Mouse (Mus musculus) midbrain, embryonic 11.5 days (tissue): Measurements from ENCODE around the gene Bri3bp. TPM values are rescaled to one million over a fixed set of nuclear protein-coding genes. Genes with fewer than 3 reads are reported as not detected.

Experiments used
- ATAC-seq: fragments of 200-750 bp; cut with Nextera tagmentation; 2 replicates; pipeline ENCODE4 v1.8.0; 2017; ENCODE audit warnings: moderate TSS enrichment, moderate library complexity; ENCODE audit not compliant: low FRiP score
- DNase-seq: peaks from one replicate; pipeline ENCODE4 v3.0.0; 2015; ENCODE audit warnings: low spot score; ENCODE audit errors: missing footprints
- H3K27ac ChIP-seq: fragments of 300-500 bp; sonication (generic); 2 replicates; pipeline ENCODE4 v1.5.1; 2014; ENCODE audit warnings: low read depth, low read length
- H3K27me3 ChIP-seq: fragments of 300-500 bp; sonication (generic); 2 replicates; pipeline ENCODE4 v1.6.1; 2014; ENCODE audit warnings: mild to moderate bottlenecking, low read length, moderate library complexity, mixed read lengths; ENCODE audit not compliant: control insufficient read depth, insufficient read depth
- H3K36me3 ChIP-seq: fragments of 300-500 bp; sonication (generic); 2 replicates; pipeline ENCODE4 v1.6.1; 2014; ENCODE audit warnings: mild to moderate bottlenecking, low read length, moderate library complexity, mixed read lengths; ENCODE audit not compliant: control insufficient read depth, insufficient read depth
- H3K4me1 ChIP-seq: fragments of 300-500 bp; sonication (generic); 2 replicates; pipeline ENCODE4 v1.6.1; 2014; ENCODE audit warnings: low read length; ENCODE audit not compliant: control insufficient read depth, insufficient read depth
- H3K4me2 ChIP-seq: fragments of 300-500 bp; sonication (generic); 2 replicates; pipeline ENCODE4 v1.6.1; 2014; ENCODE audit warnings: mild to moderate bottlenecking, moderate library complexity
- H3K4me3 ChIP-seq: fragments of 300-500 bp; sonication (generic); 2 replicates; pipeline ENCODE4 v1.5.1; 2014; ENCODE audit warnings: low read depth, low read length
- H3K9ac ChIP-seq: fragments of 300-500 bp; sonication (generic); 2 replicates; pipeline ENCODE4 v1.6.1; 2014; ENCODE audit warnings: low read length
- H3K9me3 ChIP-seq: fragments of 300-500 bp; sonication (generic); 2 replicates; pipeline ENCODE4 v1.6.1; 2016; ENCODE audit warnings: low read length; ENCODE audit not compliant: control insufficient read depth
- WGBS: fragments of 180-500 bp; shearing (Covaris S2); extraction: QIAGEN DNeasy Blood & Tissue Kit; methylation state at CpG from one replicate; pipeline ENCODE4 v1.1.7; 2014; 5-methylcytosine and 5-hydroxymethylcytosine counted together
- polyA plus RNA-seq: library from polyadenylated mRNA; unstranded; fragments of >200 nt; fragmentation: Nextera tagmentation; extraction: Ambion mirVana; gene quantifications from 2 replicates; pipeline ENCODE4 v1.2.1, GENCODE M21; 2014

The Bri3bp gene
- polyA plus RNA-seq, 1 experiment from 2014 or later: 28.4 TPM

DNA sequence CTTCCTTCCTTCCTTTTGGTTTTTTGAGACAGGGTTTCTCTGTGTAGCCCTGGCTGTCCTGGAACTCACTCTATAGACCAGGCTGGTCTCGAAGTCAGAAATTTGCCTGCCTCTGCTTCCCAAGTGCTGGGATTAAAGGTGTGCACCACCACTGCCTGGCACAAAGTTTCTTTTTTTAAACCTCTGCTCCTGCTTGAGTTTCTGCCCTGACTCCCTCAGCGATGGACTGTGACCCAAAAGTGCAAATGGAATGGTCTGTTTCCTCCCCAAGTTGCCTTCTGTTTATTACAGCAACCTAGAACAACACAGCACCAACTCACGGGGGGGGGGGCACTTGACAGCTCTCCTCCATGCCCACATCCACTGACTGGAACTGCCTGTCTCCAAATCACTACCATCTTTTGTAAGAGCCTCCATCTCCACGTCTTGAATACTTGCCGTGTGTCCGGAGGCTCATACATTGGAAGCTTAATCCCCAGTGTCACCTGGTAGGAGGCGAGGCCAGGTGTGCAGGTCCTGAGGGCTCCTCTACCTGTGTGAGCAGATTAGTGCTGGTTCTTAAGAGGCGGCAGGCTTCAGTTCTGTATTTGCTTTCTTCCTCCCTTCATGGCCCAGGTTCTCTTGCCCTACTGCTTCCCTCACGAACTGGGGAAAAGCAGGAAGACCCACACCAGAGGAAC, 31.6 kb downstream of the Bri3bp start:
- H3K4me3 ChIP-seq: no peak overlapping the region
- H3K4me2 ChIP-seq: no peak overlapping the region
- no peaks in the 10 kb centered on the region for H3K27me3 ChIP-seq
- no peaks in the 10 kb centered on the region for H3K36me3 ChIP-seq
- H3K9me3 ChIP-seq: no peaks in the 10 kb centered on the region
- DNase-seq (no peak), ATAC-seq (no peak)
- WGBS: 78% methylated on average over 9 of the region's 9 CpGs
- H3K27ac ChIP-seq: no peak overlapping the region
- no peak overlapping the region for H3K9ac ChIP-seq
- peaks cover 21% of the 10 kb centered on the region for H3K4me1 ChIP-seq

DNA sequence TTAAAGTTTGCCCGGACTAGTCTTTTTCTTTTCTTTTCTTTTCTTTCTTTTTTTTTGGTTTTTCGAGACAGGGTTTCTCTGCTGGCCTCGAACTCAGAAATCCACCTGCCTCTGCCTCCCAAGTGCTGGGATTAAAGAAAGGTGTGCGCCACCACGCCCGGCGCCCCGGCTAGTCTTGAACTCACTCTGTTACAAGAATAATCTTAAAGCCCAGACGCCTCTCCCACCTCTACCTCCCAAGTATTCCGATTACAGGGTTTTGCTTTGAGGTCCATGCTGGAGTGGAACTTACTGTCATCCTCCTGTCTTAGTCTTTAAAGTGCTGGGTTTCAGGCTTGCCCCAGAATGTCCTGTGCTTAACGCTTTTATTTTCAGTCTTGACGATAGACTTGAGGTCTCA, 33.7 kb downstream of the Bri3bp start:
- WGBS: 55% methylated on average over 12 of the region's 12 CpGs
- ATAC-seq (no peak), DNase-seq (no peak)
- H3K9me3 ChIP-seq: no peaks in the 10 kb centered on the region
- peak overlapping the region; percentile 61 for H3K9ac ChIP-seq
- H3K4me2 ChIP-seq: peak overlapping the region; percentile 58
- H3K27ac ChIP-seq: no peak overlapping the region
- no peaks in the 10 kb centered on the region for H3K36me3 ChIP-seq
- H3K27me3 ChIP-seq: no peaks in the 10 kb centered on the region
- H3K4me3 ChIP-seq: peak overlapping the region; percentile 83
- H3K4me1 ChIP-seq: peaks cover 22% of the 10 kb centered on the region

DNA sequence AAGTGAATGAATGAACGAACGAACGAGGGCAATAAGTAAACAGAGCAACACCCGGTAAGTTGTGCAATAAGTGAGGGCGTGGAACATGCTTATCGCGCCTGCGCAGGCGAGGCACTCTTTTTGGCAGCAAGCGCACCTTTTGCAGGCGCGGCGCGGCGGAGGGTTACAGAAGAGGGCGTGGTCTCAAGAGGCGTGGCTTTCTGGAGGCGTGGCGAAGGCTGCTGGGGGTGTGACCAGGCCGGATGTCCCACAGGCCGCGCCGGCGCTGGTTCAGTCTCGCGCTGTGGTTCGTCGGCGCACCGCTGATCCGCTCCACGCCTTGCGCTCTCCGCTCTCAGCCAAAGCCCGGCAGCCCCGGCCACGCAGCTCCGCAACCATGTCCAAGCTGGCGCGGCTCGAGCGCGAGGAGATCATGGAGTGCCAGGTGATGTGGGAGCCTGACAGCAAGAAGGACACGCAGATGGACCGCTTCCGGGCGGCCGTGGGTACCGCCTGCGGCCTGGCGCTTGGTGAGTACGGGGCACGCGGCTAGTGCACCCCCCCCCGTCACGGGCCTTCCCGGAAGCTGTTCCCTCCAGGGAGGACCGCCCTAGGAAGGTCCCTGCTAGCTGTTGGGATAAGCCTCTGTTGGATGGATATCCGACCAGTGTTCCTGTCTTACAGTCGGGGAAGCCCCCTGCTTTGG, 34.4 kb downstream of the Bri3bp start, which contains the start of gene Aacs:
Aacs (plus strand) TSS at position 214 of the 685 bp plus-strand sequence.
- no peaks in the 10 kb centered on the region for H3K27me3 ChIP-seq
- ATAC-seq: peak; percentile 92
- under 1% methylated on average over 60 of the region's 60 CpGs for WGBS
- H3K27ac ChIP-seq: no peak within 1 kb of the TSS; the same call in 1 of the 2 replicates
- H3K9ac ChIP-seq: peak within 1 kb of the TSS; percentile 61
- DNase-seq: peak; percentile 100
- peak within 1 kb of the TSS; percentile 58 for H3K4me2 ChIP-seq
- H3K36me3 ChIP-seq: no peaks in the 10 kb centered on the region
- no peaks in the 10 kb centered on the region for H3K9me3 ChIP-seq
- H3K4me3 ChIP-seq: peak within 1 kb of the TSS; percentile 83
- peaks cover 22% of the 10 kb centered on the region for H3K4me1 ChIP-seq

DNA sequence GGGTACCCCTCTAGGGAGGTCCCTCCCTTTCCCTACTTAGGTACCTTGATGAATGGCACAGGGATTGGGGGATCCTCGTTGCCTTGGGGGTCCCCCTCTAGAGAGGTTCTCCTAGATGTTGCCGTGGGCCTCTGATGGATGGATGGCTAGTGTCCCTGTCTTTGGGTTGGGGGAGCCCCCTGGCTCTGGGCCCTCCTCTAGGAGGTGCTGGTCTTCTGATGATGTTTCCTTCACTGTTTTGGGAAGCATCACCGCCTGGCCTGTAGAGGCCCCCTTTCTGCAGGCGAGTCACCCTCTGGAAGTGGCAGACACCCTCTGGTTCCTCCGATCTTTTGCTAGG, 34.9 kb downstream of the Bri3bp start:
- H3K27me3 ChIP-seq: no peaks in the 10 kb centered on the region
- H3K4me1 ChIP-seq: peaks cover 22% of the 10 kb centered on the region
- no peak overlapping the region for H3K27ac ChIP-seq
- H3K4me3 ChIP-seq: peak overlapping the region; percentile 83
- no peak for ATAC-seq
- H3K9ac ChIP-seq: peak overlapping the region; percentile 59
- 21% methylated on average over 5 of the region's 5 CpGs for WGBS
- H3K36me3 ChIP-seq: no peaks in the 10 kb centered on the region
- H3K9me3 ChIP-seq: no peaks in the 10 kb centered on the region
- H3K4me2 ChIP-seq: peak overlapping the region; percentile 58
- no peak for DNase-seq

DNA sequence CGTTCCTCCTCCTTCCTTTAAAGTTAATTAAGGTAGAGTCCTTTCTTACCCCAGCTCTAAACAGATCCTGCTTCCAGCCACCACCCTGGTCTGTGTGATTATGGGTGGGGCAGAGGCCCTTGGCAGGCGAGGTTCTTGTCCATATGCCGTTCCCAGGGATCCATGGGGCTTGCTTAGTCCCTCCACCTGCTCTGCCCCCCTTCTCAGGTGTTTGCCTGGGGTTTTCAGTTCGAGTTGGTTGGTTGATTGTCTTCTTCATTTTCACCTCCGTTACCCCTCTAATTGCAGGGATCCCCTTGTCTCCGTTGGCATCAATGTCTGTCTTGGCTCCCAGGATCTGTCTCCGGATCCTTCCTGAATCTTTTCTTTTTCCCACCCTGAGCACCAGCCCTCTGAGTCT, 35.4 kb downstream of the Bri3bp start:
- Histone ChIP-seq H3K9ac (peak overlapping the region; percentile 59; the same call in 1 of the 2 replicates), H3K4me2 (peak overlapping the region; percentile 58), H3K4me1 (peaks cover 22% of the 10 kb centered on the region), H3K27me3 (no peaks in the 10 kb centered on the region), H3K27ac (no peak overlapping the region), H3K4me3 (peak overlapping the region; percentile 83), H3K9me3 (no peaks in the 10 kb centered on the region), H3K36me3 (no peaks in the 10 kb centered on the region)
- WGBS: 74% methylated on average over 7 of the region's 7 CpGs
- DNase-seq (no peak), ATAC-seq (no peak)

DNA sequence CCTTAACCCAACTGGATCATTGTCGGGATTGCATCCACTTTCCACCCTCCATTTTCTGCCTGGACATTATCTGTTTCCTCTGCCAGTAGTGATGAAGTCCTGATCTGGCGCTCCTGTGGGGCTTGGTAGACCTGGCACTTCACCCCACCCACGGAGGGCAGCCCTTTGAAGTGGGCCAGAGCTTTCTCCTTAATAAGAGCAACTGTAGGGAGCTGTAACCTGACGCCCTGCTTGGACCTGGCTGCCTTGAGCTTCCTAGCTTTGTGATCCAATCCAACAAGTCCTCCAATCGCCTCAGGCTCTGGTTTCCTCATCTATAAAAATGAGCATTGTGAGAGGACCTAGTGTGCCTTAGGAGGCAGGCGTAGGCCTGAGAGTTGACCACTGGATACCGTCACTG, 36.2 kb downstream of the Bri3bp start:
- H3K9ac ChIP-seq: no peak overlapping the region; the same call in 1 of the 2 replicates
- no peaks in the 10 kb centered on the region for H3K9me3 ChIP-seq
- no peaks in the 10 kb centered on the region for H3K36me3 ChIP-seq
- H3K27ac ChIP-seq: no peak overlapping the region
- H3K4me1 ChIP-seq: peaks cover 22% of the 10 kb centered on the region
- WGBS: 71% methylated on average over 7 of the region's 7 CpGs
- H3K4me3 ChIP-seq: peak overlapping the region; percentile 83
- no peaks in the 10 kb centered on the region for H3K27me3 ChIP-seq
- no peak for DNase-seq
- peak overlapping the region; percentile 58 for H3K4me2 ChIP-seq
- no peak for ATAC-seq

DNA sequence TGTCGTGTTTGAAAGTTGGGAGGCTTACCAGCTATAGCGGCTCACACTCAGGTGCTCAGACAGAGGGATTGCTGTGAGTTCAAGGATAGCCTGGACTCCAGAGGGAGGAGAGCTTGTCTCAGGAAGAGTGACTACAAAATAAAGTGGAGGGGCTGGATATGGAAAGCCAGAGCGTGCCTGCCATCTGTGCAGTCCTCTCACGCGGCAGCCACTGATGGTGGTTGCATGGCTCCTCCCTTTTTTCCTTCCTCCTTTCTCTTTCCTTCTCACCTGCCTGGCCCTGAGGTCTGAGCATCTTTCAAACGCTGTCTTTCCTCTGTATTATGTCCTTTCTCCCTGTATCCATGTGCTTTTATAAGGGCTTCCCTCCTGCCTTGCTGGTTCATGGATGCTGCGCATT, 36.7 kb downstream of the Bri3bp start:
- H3K36me3 ChIP-seq: peaks cover 3% of the 10 kb centered on the region
- peaks cover 22% of the 10 kb centered on the region for H3K4me1 ChIP-seq
- 80% methylated on average over 7 of the region's 7 CpGs for WGBS
- H3K9me3 ChIP-seq: no peaks in the 10 kb centered on the region
- ATAC-seq: no peak
- no peak overlapping the region for H3K4me3 ChIP-seq
- H3K27ac ChIP-seq: no peak overlapping the region
- H3K9ac ChIP-seq: no peak overlapping the region
- H3K27me3 ChIP-seq: no peaks in the 10 kb centered on the region
- no peak for DNase-seq
- H3K4me2 ChIP-seq: no peak overlapping the region

DNA sequence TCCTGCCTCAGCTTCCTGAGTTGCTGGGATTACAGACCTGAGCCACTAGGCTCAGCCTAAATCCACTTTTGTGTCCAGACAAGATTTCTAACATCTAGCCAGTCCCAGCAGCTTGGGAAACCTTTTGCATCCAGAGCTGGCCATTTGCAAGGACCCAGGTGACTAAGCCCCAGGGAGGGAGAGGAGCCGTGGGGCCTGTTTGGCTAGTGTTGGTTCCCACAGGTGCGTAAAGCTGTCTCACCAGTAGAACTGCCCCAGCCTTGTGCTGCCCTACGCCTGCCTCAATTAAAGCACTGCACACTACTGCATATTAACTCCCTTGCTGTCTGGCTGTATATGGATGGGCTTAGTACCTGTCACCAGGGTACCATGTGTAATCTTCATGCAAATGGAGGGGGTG, 38.0 kb downstream of the Bri3bp start:
- ATAC-seq (no peak), DNase-seq (no peak)
- Histone ChIP-seq H3K4me1 (peaks cover 22% of the 10 kb centered on the region), H3K9ac (no peak overlapping the region), H3K27me3 (no peaks in the 10 kb centered on the region), H3K9me3 (no peaks in the 10 kb centered on the region), H3K4me3 (no peak overlapping the region), H3K27ac (no peak overlapping the region), H3K36me3 (peaks cover 5% of the 10 kb centered on the region), H3K4me2 (no peak overlapping the region)
- WGBS: 95% methylated on average over 3 of the region's 3 CpGs

DNA sequence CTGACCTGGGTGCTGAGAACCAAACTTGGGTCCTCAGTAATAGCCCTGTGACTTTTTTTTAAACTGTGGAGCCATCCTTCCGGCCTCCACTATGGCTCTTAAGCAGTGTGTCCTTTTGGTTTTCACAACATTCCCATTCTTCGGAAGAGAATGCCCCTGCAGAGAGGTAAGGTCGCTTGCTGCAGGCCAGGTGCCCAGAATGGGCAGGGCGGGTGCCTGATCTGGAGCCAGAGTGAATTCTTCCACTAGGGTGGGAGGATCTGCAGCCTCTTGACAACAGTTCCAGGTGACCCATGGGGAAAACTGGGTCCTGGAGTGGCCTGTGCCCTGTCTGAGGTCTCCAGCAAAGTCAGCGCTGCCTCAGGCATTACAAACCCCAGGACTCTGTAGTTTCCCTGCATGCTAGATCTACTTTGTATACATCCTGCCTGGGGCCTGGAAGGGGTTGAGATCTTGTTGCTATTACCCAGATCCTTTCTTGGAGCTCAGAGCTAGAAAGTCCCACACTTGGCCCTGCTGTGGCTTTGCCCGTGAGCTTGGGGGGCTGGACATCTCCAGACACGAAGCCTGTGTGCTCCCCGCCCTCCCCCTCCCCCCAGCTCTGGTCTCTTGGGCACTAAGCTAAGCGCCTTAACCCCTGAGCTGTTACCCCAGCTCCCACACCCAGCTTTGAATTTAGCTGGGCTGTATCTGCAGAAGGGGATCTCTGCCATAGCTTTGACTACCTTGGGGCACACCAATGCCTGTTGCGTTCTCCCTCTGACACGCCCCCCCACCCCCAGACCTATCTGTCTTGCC, 39.3 kb downstream of the Bri3bp start:
- Histone ChIP-seq H3K36me3 (peaks cover 7% of the 10 kb centered on the region), H3K4me3 (no peak overlapping the region), H3K27ac (no peak overlapping the region), H3K4me2 (no peak overlapping the region), H3K4me1 (peaks cover 19% of the 10 kb centered on the region), H3K27me3 (no peaks in the 10 kb centered on the region), H3K9me3 (no peaks in the 10 kb centered on the region), H3K9ac (no peak overlapping the region)
- ATAC-seq (no peak), DNase-seq (no peak)
- 79% methylated on average over 11 of the region's 11 CpGs for WGBS
